Mouse (Mus musculus): ENCODE results near the gene H2bfm. TPM values are rescaled to one million over a fixed set of nuclear protein-coding genes. Genes with fewer than 3 reads are reported as not detected.
"Not testable (repeated sequence)": the region's sequence is repeated elsewhere in the genome, so short reads cannot be mapped to it uniquely, and the experiment has no call there.

H2bfm gene
- total RNA-seq (2014; fragmentation: Nextera tagmentation): not detected in 2 replicates
- not detected in 2 replicates for total RNA-seq (2017)
- polyA plus RNA-seq (2012): not detected in 2 replicates

DNA sequence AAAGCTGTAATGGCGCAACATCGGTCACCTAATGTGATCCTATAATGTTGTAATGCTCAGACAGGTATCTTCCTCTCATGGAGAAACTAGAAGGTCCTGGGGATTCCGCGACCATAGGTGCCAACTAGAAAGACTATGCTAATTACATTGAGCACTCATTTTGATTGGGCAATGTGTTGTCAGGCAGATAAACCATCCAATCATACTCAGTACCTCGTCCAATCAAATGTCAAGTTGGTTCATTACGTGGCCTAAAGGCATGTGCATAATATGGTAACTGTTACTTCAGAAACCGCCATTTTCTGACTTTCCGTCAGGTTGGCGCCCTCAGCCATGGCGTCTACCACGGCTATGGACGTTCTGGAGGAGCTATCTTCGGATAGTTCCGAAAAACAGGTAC, at the start of gene H2bfm:
Gene H2bfm (plus strand): TSS at position 295 of the 400 bp plus-strand sequence.
- TF ChIP-seq GATA2 (IDR thresholded peaks at IDR 0.05; ENCODE audit: borderline replicate concordance, low read depth, low read length) (no peak), TAL1 (conservative IDR thresholded peaks at IDR 0.05; ENCODE audit: low read depth, low read length) (no peak), CTCF (IDR thresholded peaks at IDR 0.05; ENCODE audit: low read depth, low read length) (no peak), GATA1 (IDR thresholded peaks at IDR 0.05; ENCODE audit: borderline replicate concordance, low read length) (no peak), POLR2AphosphoS5 (IDR thresholded peaks at IDR 0.05; ENCODE audit: insufficient replicate concordance, low read depth, low read length) (no peak)
- no peak for ATAC-seq (ENCODE audit: extremely low read depth, insufficient number of reproducible peaks, low FRiP score, poor library complexity, severe bottlenecking)

DNA sequence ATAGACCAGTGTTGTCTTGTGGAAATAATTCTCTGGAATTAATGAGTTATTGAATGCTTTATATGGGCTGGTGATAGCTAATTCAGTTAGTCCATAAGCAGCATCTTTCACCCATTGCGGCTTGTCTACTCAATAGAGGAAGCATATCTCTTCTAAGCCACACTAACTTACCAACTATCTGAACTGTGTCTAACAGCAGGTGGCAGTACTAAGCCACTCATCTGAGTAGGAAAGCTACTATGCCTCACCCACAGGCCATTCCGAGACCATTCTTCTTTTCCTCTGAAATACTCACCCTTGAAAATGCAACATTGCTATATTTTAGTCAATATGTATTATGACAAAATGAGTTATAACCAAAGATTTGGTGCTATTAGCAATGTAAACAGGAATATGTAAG, 31.4 kb upstream of the H2bfm start:
- H3K9me3 ChIP-seq (replicated peaks): no peaks in the 10 kb centered on the region
- TF ChIP-seq POLR2AphosphoS5 (IDR thresholded peaks at IDR 0.05; ENCODE audit: insufficient replicate concordance, low read depth, low read length) (no peak), TAL1 (conservative IDR thresholded peaks at IDR 0.05; ENCODE audit: low read depth, low read length) (no peak), CTCF (IDR thresholded peaks at IDR 0.05; ENCODE audit: low read depth, low read length) (no peak), GATA2 (IDR thresholded peaks at IDR 0.05; ENCODE audit: borderline replicate concordance, low read depth, low read length) (no peak), GATA1 (IDR thresholded peaks at IDR 0.05; ENCODE audit: borderline replicate concordance, low read length) (no peak)
- H3K27me3 ChIP-seq (ENCODE audit: insufficient read depth, low read length): no peaks in the 10 kb centered on the region
- DNase-seq (ENCODE audit: low spot score): no peak
- ATAC-seq (ENCODE audit: extremely low read depth, insufficient number of reproducible peaks, low FRiP score, poor library complexity, severe bottlenecking): no peak
- H3K36me3 ChIP-seq (replicated peaks): no peaks in the 10 kb centered on the region
- H3K4me1 ChIP-seq (ENCODE audit: insufficient read depth, low read depth, low read length): no peaks in the 10 kb centered on the region
- H3K4me3 ChIP-seq (ENCODE audit: low read depth, low read length): no peak overlapping the region

More for the DNA sequence above, at the start of gene H2bfm:
- no peak for DNase-seq (ENCODE audit: low spot score)
- Histone ChIP-seq H3K4me1 (ENCODE audit: insufficient read depth, low read depth, low read length) (no peaks in the 10 kb centered on the region), H3K9me3 (replicated peaks) (no peaks in the 10 kb centered on the region), H3K27me3 (ENCODE audit: insufficient read depth, low read length) (no peaks in the 10 kb centered on the region), H3K36me3 (replicated peaks) (no peaks in the 10 kb centered on the region), H3K4me3 (ENCODE audit: low read depth, low read length) (no peak within 1 kb of the TSS)

DNA sequence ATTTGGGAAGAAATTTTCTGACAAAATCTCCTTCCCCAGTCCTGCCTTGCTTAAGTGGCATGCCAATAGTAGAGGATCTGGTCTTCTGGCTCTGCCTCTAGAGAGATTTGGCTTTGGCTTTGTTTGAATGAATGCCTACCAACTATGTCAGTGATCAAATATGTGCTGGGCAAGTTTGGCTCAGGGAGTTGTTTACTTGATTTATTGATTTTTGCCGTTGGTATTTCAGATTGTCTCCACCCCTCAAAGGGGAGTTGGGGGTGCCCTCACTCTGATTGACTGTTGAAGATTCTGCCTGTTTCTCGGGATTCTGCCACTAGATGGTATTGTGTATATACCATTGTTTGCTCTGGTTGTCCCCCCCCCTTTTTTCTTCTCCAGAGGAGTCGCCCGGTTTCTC, 22.8 kb upstream of the H2bfm start:
- no peak for TF ChIP-seq GATA1 (IDR thresholded peaks at IDR 0.05; ENCODE audit: borderline replicate concordance, low read length)
- TF ChIP-seq GATA2 (IDR thresholded peaks at IDR 0.05; ENCODE audit: borderline replicate concordance, low read depth, low read length): no peak
- TF ChIP-seq CTCF (IDR thresholded peaks at IDR 0.05; ENCODE audit: low read depth, low read length): no peak
- TF ChIP-seq POLR2AphosphoS5 (IDR thresholded peaks at IDR 0.05; ENCODE audit: insufficient replicate concordance, low read depth, low read length): no peak
- no peak for TF ChIP-seq TAL1 (conservative IDR thresholded peaks at IDR 0.05; ENCODE audit: low read depth, low read length)
- no peak for DNase-seq (ENCODE audit: low spot score)
- no peaks in the 10 kb centered on the region for H3K27me3 ChIP-seq (ENCODE audit: insufficient read depth, low read length)
- ATAC-seq (ENCODE audit: extremely low read depth, insufficient number of reproducible peaks, low FRiP score, poor library complexity, severe bottlenecking): no peak
- H3K4me3 ChIP-seq (ENCODE audit: low read depth, low read length): no peak overlapping the region
- no peaks in the 10 kb centered on the region for H3K36me3 ChIP-seq (replicated peaks)
- no peaks in the 10 kb centered on the region for H3K9me3 ChIP-seq (replicated peaks)
- no peaks in the 10 kb centered on the region for H3K4me1 ChIP-seq (ENCODE audit: insufficient read depth, low read depth, low read length)

DNA sequence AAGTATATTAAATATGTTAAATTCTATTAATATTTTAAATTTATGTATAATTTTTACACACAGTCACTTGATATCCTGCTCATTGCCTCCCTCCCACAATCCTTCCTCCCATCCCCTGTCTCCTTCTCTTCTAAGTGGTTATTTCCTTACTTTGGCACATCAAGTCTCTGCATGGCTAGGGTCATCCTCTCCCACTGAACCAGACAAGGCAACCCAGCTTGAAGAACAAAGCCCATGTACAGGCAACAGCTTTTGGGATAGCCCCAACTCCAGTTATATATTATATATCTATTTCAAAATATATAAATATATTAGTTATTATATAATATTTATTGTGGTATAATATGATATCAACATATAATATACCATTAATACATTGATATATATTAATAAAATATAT, 1.3 kb upstream of the H2bfm start:
- ATAC-seq (ENCODE audit: extremely low read depth, insufficient number of reproducible peaks, low FRiP score, poor library complexity, severe bottlenecking) (no peak), DNase-seq (ENCODE audit: low spot score) (no peak)
- Histone ChIP-seq H3K4me1 (ENCODE audit: insufficient read depth, low read depth, low read length) (no peaks in the 10 kb centered on the region), H3K36me3 (replicated peaks) (no peaks in the 10 kb centered on the region), H3K9me3 (replicated peaks) (no peaks in the 10 kb centered on the region), H3K4me3 (ENCODE audit: low read depth, low read length) (no peak overlapping the region), H3K27me3 (ENCODE audit: insufficient read depth, low read length) (no peaks in the 10 kb centered on the region)
- no peak for TF ChIP-seq TAL1 (conservative IDR thresholded peaks at IDR 0.05; ENCODE audit: low read depth, low read length)
- TF ChIP-seq POLR2AphosphoS5 (IDR thresholded peaks at IDR 0.05; ENCODE audit: insufficient replicate concordance, low read depth, low read length): no peak
- TF ChIP-seq GATA1 (IDR thresholded peaks at IDR 0.05; ENCODE audit: borderline replicate concordance, low read length): no peak
- no peak for TF ChIP-seq GATA2 (IDR thresholded peaks at IDR 0.05; ENCODE audit: borderline replicate concordance, low read depth, low read length)

DNA sequence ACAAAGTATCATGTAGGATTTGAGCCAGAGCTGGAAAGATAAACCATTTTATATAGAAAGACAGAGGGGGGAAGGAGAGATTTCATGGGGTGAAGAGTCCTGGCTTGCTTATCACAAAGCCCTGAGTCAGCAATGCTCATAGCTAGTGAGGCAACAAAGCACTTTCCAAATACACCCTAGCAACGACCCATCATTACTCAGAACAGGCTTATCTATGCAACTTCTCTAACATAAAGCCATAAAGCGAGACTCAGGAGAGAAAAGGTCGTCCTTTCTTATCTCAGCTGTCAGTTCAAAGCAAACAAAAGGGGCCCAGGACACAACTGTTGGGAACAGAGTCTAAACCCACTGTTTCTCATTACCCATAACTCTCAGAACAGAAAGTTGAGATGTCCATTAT, 10.9 kb downstream of the H2bfm start:
- H3K27me3 ChIP-seq (ENCODE audit: insufficient read depth, low read length): no peaks in the 10 kb centered on the region
- H3K4me1 ChIP-seq (ENCODE audit: insufficient read depth, low read depth, low read length): no peaks in the 10 kb centered on the region
- no peaks in the 10 kb centered on the region for H3K9me3 ChIP-seq (replicated peaks)
- no peak for ATAC-seq (ENCODE audit: extremely low read depth, insufficient number of reproducible peaks, low FRiP score, poor library complexity, severe bottlenecking)
- H3K4me3 ChIP-seq (ENCODE audit: low read depth, low read length): no peak overlapping the region
- TF ChIP-seq CTCF (IDR thresholded peaks at IDR 0.05; ENCODE audit: low read depth, low read length): no peak
- no peak for TF ChIP-seq GATA1 (IDR thresholded peaks at IDR 0.05; ENCODE audit: borderline replicate concordance, low read length)
- TF ChIP-seq POLR2AphosphoS5 (IDR thresholded peaks at IDR 0.05; ENCODE audit: insufficient replicate concordance, low read depth, low read length): no peak
- H3K36me3 ChIP-seq (replicated peaks): no peaks in the 10 kb centered on the region
- DNase-seq (ENCODE audit: low spot score): no peak

DNA sequence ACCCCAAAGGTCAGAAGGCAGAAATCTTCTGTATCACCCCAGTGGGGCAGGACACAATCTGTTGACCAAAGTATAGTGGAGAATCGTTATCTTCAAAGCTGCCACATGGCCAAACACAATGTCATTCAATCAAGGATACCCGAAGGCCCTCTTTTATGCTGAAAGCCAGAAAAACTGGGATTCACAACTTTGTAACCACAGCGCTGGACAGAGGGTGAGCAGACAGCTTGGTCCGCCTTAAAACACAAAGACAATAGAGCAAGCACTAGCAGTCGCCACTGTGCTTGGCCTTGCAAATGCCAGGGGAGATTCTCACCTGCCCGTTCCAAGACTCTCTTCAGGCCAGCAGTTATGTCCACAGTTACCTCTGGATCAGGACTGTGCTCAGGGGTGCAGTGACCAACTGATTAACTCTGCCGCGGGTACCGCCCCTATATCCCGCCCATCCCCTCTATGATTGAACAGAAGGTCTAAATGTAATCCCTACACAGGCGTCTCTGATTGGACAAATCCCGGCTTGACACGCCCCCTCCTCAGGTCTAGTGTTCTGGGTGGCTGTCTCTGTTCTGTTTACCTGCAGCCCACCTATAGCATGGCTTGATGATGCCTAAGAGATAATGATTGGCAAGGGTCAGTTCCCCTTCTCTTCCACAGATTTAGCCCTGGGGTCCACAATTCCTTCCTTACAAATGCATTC, 30.6 kb downstream of the H2bfm start:
- not testable (repeated sequence) for H3K4me1 ChIP-seq (ENCODE audit: insufficient read depth, low read depth, low read length); DNase-seq (ENCODE audit: low spot score); H3K27me3 ChIP-seq (ENCODE audit: insufficient read depth, low read length); H3K36me3 ChIP-seq (replicated peaks); H3K9me3 ChIP-seq (replicated peaks); H3K4me3 ChIP-seq (ENCODE audit: low read depth, low read length)
- peak; percentile 28; the same call in 1 of the 2 replicates for ATAC-seq (ENCODE audit: extremely low read depth, insufficient number of reproducible peaks, low FRiP score, poor library complexity, severe bottlenecking)

DNA sequence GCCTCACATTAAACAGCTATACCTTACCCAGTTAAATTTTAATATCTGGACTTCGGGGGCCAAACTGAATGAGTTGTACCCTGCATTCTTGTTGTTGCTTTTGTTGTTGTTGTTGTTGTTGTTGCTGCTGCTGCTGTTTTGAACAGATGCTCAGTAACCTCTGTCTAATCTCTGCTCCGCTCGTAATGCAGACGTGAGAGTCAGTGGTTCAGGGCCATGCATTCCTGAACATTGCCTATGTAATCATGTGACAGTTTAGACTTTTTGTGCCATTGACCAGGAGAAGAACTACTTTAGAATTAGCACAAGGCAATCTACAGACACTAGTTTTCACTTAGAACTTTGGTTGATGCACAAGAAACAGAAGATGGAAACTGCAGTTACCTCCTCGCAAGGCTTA, 31.2 kb downstream of the H2bfm start:
- not testable (repeated sequence) for H3K4me3 ChIP-seq (ENCODE audit: low read depth, low read length); H3K36me3 ChIP-seq (replicated peaks); H3K4me1 ChIP-seq (ENCODE audit: insufficient read depth, low read depth, low read length); DNase-seq (ENCODE audit: low spot score); H3K9me3 ChIP-seq (replicated peaks); H3K27me3 ChIP-seq (ENCODE audit: insufficient read depth, low read length); ATAC-seq (ENCODE audit: extremely low read depth, insufficient number of reproducible peaks, low FRiP score, poor library complexity, severe bottlenecking)

All from G1E (cell line).